Mouse (Mus musculus) liver, embryonic 16.5 days (tissue): ENCODE data around the gene Usp11. TPM values are rescaled to one million over a fixed set of nuclear protein-coding genes. Genes with fewer than 3 reads are reported as not detected.

Source experiments
- ATAC-seq: fragments of 200-750 bp; cut with Nextera tagmentation; 2 replicates; pipeline ENCODE4 v1.8.0; 2017; ENCODE audit warnings: low read depth, mild to moderate bottlenecking, moderate number of reproducible peaks, moderate library complexity
- H3K27ac ChIP-seq: fragments of 300-500 bp; sonication (generic); 2 replicates; pipeline ENCODE4 v1.5.1; 2014; ENCODE audit warnings: mild to moderate bottlenecking, low read length
- H3K27me3 ChIP-seq: fragments of 300-500 bp; sonication (generic); 2 replicates; pipeline ENCODE4 v1.6.1; 2014; ENCODE audit warnings: low read depth, low read length, mixed read lengths; ENCODE audit not compliant: control insufficient read depth, insufficient read depth
- H3K36me3 ChIP-seq: fragments of 300-500 bp; sonication (generic); 2 replicates; pipeline ENCODE4 v1.6.1; 2014; ENCODE audit warnings: mild to moderate bottlenecking; ENCODE audit not compliant: control insufficient read depth, insufficient read depth
- H3K4me1 ChIP-seq: fragments of 300-500 bp; sonication (generic); 2 replicates; pipeline ENCODE4 v1.6.1; 2014; ENCODE audit warnings: low read depth, low read length, mixed read lengths; ENCODE audit not compliant: control insufficient read depth
- H3K4me2 ChIP-seq: fragments of 300-500 bp; sonication (generic); 2 replicates; pipeline ENCODE4 v1.6.1; 2014; ENCODE audit warnings: low read depth, low read length, mixed read lengths
- H3K4me3 ChIP-seq: fragments of 300-500 bp; sonication (generic); 2 replicates; pipeline ENCODE4 v1.5.1; 2014; ENCODE audit warnings: low read depth, mild to moderate bottlenecking, low read length
- H3K9ac ChIP-seq: fragments of 300-500 bp; sonication (generic); 2 replicates; pipeline ENCODE4 v1.6.1; 2014; ENCODE audit warnings: low read depth, low read length
- H3K9me3 ChIP-seq: fragments of 300-500 bp; sonication (generic); replicated peaks from 2 replicates; pipeline ENCODE4 v1.6.1; 2016; ENCODE audit warnings: low read length; ENCODE audit not compliant: control insufficient read depth
- WGBS: fragments of 180-500 bp; shearing (Covaris S2); extraction: QIAGEN DNeasy Blood & Tissue Kit; methylation state at CpG from one replicate; pipeline ENCODE4 v1.1.7; 2014; ENCODE audit not compliant: insufficient replicate concordance; 5-methylcytosine and 5-hydroxymethylcytosine counted together
- polyA plus RNA-seq: library from polyadenylated mRNA; unstranded; fragments of >200 nt; fragmentation: Nextera tagmentation; extraction: Ambion mirVana; gene quantifications from 2 replicates; pipeline ENCODE4 v1.2.1, GENCODE M21; 2015

Gene Usp11
- 5.9 and 6.7 TPM in 2 replicates for polyA plus RNA-seq

DNA sequence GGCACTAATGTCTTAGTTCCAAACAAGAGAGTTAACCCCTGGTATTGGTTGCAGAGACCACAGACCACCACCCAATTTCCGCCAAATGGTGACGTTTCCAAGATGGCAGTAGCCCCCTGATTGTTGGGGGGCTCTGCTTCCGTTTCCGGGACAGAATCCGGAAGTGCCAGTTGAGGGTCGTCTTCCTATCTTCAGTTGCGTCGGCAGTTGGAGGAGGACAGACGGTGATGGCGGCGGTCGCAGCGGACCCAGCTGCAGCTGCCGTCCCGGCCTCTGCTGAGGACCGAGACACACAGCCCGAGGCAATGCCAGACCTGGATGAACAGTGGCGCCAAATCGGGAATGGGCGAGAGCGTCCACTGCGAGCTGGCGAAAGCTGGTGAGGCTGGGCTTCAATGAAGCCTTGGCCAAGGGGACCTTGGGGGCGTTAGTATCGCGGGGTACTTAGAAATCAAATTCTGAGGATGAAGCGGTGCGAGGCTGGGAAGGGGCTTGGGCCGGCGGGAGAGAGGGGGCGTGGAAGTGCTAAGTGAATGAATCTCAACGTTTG lies at the start of gene Usp11:
Gene Usp11 (plus strand): TSS at position 166 of the 550 bp plus-strand sequence.
- H3K27ac ChIP-seq, result peak within 1 kb of the TSS; percentile 83
- no peaks in the 10 kb centered on the region for H3K27me3 ChIP-seq
- 23% methylated on average over 32 of the region's 32 CpGs for WGBS
- no peaks in the 10 kb centered on the region for H3K9me3 ChIP-seq
- H3K4me1 ChIP-seq, result peaks cover 4% of the 10 kb centered on the region; the same call in 1 of the 2 replicates
- peak within 1 kb of the TSS; percentile 80 for H3K4me2 ChIP-seq
- ATAC-seq, result peak; percentile 10; the same call in 1 of the 2 replicates
- H3K9ac ChIP-seq, result peak within 1 kb of the TSS; percentile 69
- peak within 1 kb of the TSS; percentile 71 for H3K4me3 ChIP-seq
- peaks cover under 1% of the 10 kb centered on the region for H3K36me3 ChIP-seq

DNA sequence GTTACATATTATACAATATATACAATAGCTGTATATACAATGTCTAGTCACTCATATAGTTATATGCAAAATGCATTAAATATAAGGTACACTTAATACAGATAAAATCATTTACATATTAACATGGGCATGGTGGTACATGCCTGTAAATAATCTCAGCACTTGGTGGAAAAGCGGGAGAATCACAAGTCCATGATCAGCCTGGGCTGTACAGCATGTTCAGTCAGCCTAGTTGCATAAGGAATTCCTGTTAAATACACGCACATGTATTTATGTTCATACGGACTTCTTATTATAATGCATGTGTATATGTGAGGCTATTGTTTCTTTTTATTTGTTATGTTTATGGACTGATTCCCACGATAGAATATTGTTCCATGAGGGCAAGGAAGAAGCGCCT lies 46.1 kb upstream of the Usp11 start:
- Histone ChIP-seq H3K27ac (no peak overlapping the region), H3K36me3 (no peaks in the 10 kb centered on the region), H3K4me2 (peak overlapping the region; percentile 75), H3K4me1 (no peaks in the 10 kb centered on the region), H3K27me3 (no peaks in the 10 kb centered on the region), H3K9me3 (no peaks in the 10 kb centered on the region), H3K9ac (no peak overlapping the region; the same call in 1 of the 2 replicates), H3K4me3 (peak overlapping the region; percentile 66)
- no peak for ATAC-seq
- WGBS, result 18% methylated on average over 5 of the region's 5 CpGs

DNA sequence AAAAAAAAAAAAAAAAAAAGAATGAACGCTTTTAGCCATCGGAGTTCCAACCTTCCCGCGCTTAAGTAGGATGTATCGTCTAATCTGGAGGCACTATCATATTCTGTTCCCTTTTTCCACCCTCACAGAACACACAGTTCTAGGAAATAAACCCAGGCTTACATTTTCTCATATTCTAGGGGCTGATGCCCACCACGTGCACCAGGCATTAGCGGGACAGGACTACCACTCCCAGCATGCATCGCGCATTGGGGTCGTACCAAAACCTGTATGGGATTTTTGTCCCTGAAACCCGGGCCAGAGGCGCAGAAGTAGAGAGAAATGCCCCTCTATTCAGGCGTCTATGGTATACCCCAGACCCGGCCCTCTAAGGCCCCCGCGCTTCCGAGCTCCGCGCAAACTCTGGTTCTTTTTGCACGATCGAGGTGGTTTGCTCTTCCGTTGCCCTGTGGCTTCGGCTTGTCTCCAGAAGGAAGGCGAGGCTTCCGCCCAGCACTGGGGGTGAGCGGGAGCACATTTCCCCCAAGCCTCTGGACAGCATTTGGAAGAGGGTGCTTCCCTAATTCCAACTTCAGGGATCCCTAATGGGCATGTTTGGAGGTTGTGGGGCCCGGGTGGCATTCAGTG lies 45.6 kb upstream of the Usp11 start, which contains the start of gene Uba1:
Gene Uba1 (plus strand): TSS at position 301 of the 627 bp plus-strand sequence.
- peak within 1 kb of the TSS; percentile 66 for H3K27ac ChIP-seq
- no peaks in the 10 kb centered on the region for H3K36me3 ChIP-seq
- peak; percentile 78 for ATAC-seq
- no peaks in the 10 kb centered on the region for H3K27me3 ChIP-seq
- peak within 1 kb of the TSS; percentile 71 for H3K9ac ChIP-seq
- H3K4me3 ChIP-seq, result peak within 1 kb of the TSS; percentile 66
- 14% methylated on average over 27 of the region's 27 CpGs for WGBS
- peak within 1 kb of the TSS; percentile 75 for H3K4me2 ChIP-seq
- H3K4me1 ChIP-seq, result no peaks in the 10 kb centered on the region
- no peaks in the 10 kb centered on the region for H3K9me3 ChIP-seq

DNA sequence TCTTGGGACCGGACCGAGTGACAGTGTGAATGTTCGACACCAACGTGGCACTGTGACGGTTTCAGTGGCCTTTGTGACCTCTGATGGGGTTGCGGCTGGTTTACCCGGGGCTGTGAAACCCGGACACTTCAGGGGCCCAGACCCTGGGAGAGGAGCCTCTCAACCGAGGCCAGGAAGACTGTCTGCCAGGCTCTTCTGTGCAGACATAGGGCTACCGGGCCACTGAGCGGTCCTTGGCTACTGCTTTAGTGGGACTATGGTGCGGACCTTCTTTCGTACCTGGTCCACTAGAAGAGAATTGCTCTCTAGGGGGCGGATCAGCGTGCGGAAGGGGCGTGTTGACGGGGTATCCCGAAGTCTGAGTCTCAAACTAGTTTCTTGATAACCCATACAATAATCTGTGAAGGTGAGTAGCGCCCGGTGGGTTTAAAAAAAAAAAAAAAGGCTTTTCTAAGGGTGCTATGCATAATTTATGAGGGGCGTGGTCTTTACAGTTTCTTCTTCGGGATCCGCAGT lies 44.8 kb upstream of the Usp11 start:
- Histone ChIP-seq H3K27ac (peak overlapping the region; percentile 66), H3K4me2 (peak overlapping the region; percentile 75), H3K4me3 (peak overlapping the region; percentile 66), H3K36me3 (no peaks in the 10 kb centered on the region), H3K4me1 (no peaks in the 10 kb centered on the region), H3K9ac (peak overlapping the region; percentile 71), H3K9me3 (no peaks in the 10 kb centered on the region), H3K27me3 (no peaks in the 10 kb centered on the region)
- no peak for ATAC-seq
- 16% methylated on average over 24 of the region's 24 CpGs for WGBS

DNA sequence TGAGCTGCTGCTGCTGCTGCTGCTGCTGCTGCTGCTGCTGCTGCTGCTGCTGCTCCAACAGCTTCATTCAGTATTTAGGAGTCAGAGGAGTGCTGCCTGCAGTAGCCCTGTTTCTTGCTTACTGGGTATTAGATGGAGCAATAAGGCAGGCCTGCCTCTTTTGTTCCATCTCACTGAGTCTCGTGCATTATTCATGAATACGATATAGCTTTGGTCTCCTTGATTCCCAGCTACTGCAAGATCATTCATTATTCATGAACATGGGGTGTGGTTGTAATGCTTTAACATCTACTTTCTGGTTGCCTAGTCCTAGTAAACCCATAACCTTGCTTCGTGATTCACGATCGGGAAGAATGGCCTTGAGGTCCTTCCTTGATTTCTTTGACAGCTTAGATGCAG lies 41.4 kb upstream of the Usp11 start:
- H3K4me2 ChIP-seq, result no peak overlapping the region
- no peaks in the 10 kb centered on the region for H3K27me3 ChIP-seq
- no peaks in the 10 kb centered on the region for H3K9me3 ChIP-seq
- no peaks in the 10 kb centered on the region; the same call in 1 of the 2 replicates for H3K4me1 ChIP-seq
- no peak overlapping the region; the same call in 1 of the 2 replicates for H3K4me3 ChIP-seq
- WGBS, result 25% methylated on average over 5 of the region's 5 CpGs
- H3K9ac ChIP-seq, result no peak overlapping the region
- H3K36me3 ChIP-seq, result no peaks in the 10 kb centered on the region
- no peak for ATAC-seq
- no peak overlapping the region for H3K27ac ChIP-seq

DNA sequence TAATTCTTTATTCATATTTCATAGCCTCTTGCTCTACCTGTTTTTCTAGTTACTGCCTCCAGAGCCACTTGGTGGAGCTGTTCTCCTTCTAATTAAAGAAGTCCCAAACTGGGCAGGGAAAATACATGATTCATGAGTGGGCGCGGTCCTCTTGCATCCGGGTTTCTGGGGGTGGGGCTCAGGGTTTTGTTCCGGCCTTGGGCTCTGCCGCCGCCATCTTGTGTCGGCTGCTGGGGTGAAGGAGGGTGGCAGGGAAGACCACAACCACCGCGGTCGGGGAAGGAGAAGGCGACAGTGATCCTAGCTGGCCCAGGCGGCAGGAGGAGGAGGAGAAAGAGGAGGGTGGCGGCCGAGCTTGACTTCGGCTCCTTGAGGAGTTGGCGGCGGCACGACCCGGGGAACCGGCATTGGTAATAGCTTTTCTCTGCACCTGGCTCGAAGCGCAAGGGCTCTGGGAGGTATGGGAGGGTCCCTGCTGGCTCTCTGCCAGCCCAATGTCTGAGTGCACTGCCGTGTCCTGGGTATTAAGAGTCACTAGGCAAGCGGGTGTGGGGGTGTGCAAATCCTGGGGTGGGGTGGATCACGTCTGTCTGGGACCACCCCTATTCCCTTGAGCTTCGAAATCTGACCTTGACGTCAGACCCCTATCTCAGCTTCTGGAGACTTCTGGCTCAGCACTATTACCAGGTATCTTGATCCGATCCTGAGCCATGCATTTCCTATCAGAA lies 40.8 kb upstream of the Usp11 start:
- WGBS, result 14% methylated on average over 28 of the region's 28 CpGs
- peak overlapping the region; percentile 59 for H3K27ac ChIP-seq
- peak overlapping the region; percentile 77 for H3K4me3 ChIP-seq
- H3K27me3 ChIP-seq, result no peaks in the 10 kb centered on the region
- H3K36me3 ChIP-seq, result no peaks in the 10 kb centered on the region
- H3K9me3 ChIP-seq, result no peaks in the 10 kb centered on the region
- no peaks in the 10 kb centered on the region; the same call in 1 of the 2 replicates for H3K4me1 ChIP-seq
- peak; percentile 86 for ATAC-seq
- peak overlapping the region; percentile 63 for H3K4me2 ChIP-seq
- H3K9ac ChIP-seq, result peak overlapping the region; percentile 80

DNA sequence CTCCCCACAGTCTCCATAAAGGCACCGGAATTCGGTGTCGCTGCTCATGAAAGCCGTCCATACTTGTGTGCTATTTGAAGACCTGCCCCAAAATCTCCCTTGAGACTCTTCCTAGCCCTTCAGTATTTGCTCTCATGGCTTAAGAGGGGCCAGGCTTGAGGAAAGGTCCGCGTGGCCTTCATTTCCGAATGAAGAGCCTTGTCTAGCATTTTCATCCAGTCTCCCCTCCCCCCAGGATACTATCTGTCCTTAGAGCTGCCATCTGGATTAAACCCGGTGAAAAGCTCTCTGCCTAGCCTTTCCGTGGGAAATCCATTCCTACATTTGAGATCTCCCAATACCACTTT lies 40.3 kb upstream of the Usp11 start:
- Histone ChIP-seq H3K27ac (peak overlapping the region; percentile 59), H3K9me3 (no peaks in the 10 kb centered on the region), H3K4me3 (peak overlapping the region; percentile 77), H3K27me3 (no peaks in the 10 kb centered on the region), H3K4me2 (peak overlapping the region; percentile 63), H3K4me1 (no peaks in the 10 kb centered on the region; the same call in 1 of the 2 replicates), H3K9ac (peak overlapping the region; percentile 80), H3K36me3 (peaks cover under 1% of the 10 kb centered on the region; the same call in 1 of the 2 replicates)
- ATAC-seq, result peak; percentile 17; the same call in 1 of the 2 replicates
- WGBS, result 20% methylated on average over 9 of the region's 9 CpGs

DNA sequence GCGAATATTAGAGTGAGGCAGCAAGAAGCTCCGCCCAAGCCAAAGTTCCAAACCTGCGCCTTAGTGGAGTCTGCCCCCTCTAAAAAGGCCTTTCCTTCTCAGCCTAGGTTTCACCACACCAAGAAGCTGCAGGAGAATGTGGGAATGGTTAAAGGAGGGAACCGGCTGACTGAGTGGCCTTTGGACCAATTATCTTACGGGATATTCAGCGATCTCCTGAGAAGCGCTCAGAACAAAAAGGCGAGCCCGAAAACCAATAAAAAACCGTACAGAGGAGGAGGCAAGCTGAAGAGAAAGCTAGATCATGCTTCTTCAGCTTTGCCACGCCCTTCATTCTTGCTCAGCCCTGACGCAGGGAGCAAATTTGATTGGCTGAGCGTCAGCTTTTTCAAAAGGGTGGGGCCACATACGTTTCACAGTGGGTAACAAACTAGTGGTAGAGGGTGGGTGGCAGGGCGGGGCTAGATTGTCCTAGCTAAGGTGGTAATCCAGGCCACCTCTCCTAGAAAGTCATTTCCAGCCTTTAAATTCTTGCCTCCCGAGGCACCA lies 16.1 kb upstream of the Usp11 start, which contains the start of gene Cdk16:
Gene Cdk16 (plus strand): TSS at position 436 of the 549 bp plus-strand sequence.
- H3K27ac ChIP-seq, result peak within 1 kb of the TSS; percentile 93
- no peaks in the 10 kb centered on the region for H3K9me3 ChIP-seq
- peak within 1 kb of the TSS; percentile 66 for H3K4me2 ChIP-seq
- peak within 1 kb of the TSS; percentile 90 for H3K9ac ChIP-seq
- peaks cover 16% of the 10 kb centered on the region for H3K4me1 ChIP-seq
- no peaks in the 10 kb centered on the region for H3K27me3 ChIP-seq
- H3K36me3 ChIP-seq, result peaks cover under 1% of the 10 kb centered on the region
- H3K4me3 ChIP-seq, result peak within 1 kb of the TSS; percentile 81
- 18% methylated on average over 16 of the region's 16 CpGs for WGBS
- ATAC-seq, result peak; percentile 89
